Mouse (Mus musculus) thymus, postnatal 0 days (tissue): ENCODE measurements around the gene Ptprcap. TPM values are rescaled to one million over a fixed set of nuclear protein-coding genes. Genes with fewer than 3 reads are reported as not detected.

ENCODE experiments used
- DNase-seq: peaks from one replicate; pipeline ENCODE4 v3.0.0-alpha.2; 2015; ENCODE audit warnings: low spot score
- polyA plus RNA-seq: library from polyadenylated mRNA; unstranded; fragments of >200 nt; fragmentation: Nextera tagmentation; extraction: Ambion mirVana; gene quantifications from 2 replicates; pipeline ENCODE4 v1.2.1, GENCODE M21; 2015

Gene Ptprcap
- polyA plus RNA-seq, 1 experiment from 2014 or later: 929 TPM

DNA sequence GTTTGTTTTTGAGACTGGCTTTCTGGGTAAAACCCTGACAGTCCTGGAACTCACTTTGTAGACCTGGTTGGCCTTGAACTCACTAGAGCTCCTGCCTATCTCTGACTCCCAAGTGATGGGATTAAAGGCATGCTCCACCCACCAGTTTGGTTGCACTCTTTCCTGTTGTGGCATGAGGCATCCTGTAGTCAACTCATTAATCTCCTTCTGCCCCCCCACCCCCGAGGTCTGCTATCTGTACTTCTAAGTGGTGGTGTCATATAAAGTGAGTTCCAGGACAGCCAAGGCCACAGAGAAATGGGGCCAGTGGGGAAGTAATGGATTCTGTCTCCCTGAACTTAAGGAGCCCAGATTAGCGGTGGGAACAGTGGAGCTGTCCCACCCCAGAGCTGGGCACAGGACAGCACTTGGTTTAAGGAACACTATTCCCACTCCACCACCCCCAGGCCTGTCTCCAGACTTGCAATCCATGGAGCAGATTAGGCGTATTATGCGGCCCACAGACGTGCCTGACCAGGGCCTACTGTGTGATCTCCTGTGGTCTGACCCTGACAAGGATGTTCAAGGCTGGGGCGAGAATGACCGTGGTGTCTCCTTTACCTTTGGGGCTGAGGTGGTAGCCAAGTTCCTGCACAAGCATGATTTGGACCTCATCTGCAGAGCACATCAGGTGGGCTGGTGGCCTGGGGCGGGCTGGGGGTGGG is 40.8 kb downstream of the Ptprcap start:
- no peak for DNase-seq

DNA sequence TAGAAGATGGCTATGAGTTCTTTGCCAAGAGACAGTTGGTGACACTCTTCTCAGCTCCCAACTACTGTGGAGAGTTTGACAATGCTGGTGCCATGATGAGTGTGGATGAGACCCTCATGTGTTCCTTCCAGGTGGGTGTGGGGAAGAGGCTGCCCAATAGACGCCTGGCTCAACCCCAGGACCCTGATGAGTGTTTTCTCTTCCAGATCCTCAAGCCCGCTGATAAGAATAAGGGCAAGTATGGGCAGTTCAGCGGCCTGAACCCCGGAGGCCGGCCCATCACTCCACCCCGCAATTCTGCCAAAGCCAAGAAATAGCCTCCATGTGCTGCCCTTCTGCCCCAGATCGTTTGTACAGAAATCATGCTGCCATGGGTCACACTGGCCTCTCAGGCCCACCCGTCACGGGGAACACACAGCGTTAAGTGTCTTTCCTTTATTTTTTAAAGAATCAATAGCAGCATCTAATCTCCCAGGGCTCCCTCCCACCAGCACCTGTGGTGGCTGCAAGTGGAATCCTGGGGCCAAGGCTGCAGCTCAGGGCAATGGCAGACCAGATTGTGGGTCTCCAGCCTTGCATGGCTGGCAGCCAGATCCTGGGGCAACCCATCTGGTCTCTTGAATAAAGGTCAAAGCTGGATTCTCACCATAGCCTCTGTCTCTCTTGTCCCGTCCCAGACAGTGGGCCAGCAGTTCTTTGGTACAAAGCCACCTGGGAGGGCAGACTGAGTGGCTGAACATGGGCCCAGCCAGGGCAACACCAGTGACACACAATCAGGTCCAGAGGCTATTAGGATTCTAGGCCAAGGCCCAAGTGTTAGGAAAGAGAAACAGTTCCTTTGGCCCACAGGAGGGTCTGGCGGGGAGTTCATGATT is 41.6 kb downstream of the Ptprcap start:
- no peak for DNase-seq

DNA sequence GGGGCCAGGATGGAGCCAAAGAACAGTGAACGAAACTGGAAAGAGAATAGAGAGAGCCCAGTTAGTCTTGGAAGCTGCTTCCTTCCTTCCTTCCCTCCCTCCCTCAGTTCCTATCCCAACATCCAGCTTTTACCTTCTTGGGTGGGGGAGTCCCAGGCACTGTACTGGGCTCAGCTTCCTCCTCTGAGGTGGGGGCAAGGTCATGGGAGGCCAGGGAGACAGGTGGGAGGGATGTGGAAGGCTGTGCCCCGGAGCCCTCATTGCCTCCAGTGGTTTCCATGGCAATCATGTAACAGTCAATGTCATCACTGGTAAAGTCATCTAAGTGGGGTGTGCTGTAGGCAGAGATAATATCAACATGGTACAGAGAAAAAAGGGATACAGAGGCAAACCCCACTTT is 42.6 kb downstream of the Ptprcap start:
- no peak for DNase-seq

GRCm38 (mm10) chr19:4196548-4196947 is 43.1 kb downstream of the Ptprcap start:
- DNase-seq: no peak

GRCm38 (mm10) chr19:4197180-4197579 is 43.8 kb downstream of the Ptprcap start:
- no peak for DNase-seq

DNA sequence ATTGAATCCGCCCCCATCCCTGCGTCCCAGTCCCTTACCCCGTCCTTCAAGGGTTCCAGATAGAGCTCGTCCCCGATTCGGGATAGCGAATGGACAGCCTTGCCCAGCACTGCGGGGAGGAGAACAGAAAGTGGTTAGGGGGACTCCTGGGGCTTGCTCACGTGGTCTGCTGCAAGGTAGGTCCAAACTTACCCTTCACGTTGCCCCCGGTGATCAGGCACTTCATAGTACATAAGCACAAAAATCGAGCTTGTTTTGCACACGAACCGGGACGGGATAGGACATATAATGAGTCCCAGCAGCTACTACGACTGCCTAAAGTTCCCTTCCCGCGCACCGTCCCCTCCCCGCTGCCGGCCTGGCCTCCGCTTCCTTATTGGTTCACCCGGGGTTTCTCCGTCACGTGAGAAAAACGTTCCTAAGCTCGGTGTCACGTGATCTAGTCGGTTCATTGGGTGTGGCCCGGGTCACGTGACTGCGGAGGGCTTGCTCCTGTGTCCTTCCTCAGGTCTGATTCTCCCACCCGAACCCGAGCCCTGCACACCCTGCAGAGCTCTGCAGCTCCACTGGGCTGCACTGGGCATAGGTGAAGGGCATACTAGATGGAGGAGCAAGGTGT is 48.0 kb downstream of the Ptprcap start, which contains the start of gene Rad9a:
Gene Rad9a, minus strand, starts transcription at position 372 of the 619 bp plus-strand sequence.
- peak; percentile 96 for DNase-seq

GRCm38 (mm10) chr19:4202149-4202548 is 48.7 kb downstream of the Ptprcap start:
- no peak for DNase-seq

DNA sequence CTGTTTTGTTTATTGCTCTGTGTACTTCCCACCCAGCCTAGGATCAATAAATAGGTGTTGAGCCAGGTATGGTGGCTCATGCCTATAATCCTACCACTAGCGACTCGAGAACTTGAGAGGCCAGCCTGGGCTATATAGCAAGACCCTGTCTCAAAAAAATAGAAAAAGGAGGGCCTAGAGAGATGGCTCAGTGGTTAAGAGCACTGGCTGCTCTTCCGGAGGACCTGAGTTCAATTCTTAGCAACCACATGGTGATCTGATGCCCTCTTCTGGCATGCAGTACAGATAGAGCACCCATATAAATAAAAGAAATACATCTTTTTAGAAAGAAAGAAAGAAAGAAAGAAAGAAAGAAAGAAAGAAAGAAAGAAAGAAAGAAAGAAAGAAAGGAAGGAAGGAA is 49.7 kb downstream of the Ptprcap start:
- peak; percentile 39 for DNase-seq

GRCm38 (mm10) chr19:4203604-4204326 is 50.4 kb downstream of the Ptprcap start:
- peak; percentile 66 for DNase-seq

DNA sequence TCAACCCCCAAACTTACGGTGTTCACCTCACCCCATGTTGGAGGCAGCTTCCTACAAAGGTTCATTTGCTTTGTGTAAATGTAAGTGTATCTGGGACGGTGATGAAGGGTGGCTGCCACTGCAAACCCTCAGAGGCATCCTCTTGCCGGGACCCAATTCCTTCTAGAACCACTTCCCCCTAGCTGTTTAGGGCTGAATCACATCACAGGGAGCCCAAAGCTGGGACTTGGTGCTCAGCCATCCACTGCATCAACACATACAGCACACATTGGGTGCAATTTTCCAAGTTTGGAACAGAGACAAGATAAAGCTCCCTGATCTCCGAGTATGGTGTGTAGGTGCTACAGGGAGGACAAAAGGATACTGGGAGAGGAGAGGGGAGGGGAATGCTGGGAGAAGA is 51.5 kb downstream of the Ptprcap start:
- DNase-seq: no peak

Other genes starting within 250 kb of the Ptprcap start
- gene Tcirg1, start 246.5 kb upstream of the Ptprcap start, polyA plus RNA-seq: 48.7 and 50.1 TPM in 2 replicates
- 333 and 338 TPM in 2 replicates for gene Ndufs8, start 240.8 kb upstream of the Ptprcap start, polyA plus RNA-seq
- gene Aldh3b1, start 223.8 kb upstream of the Ptprcap start, polyA plus RNA-seq: 4.6 and 5.3 TPM in 2 replicates
- 32.2 and 34.2 TPM in 2 replicates for gene Unc93b1, start 218.4 kb upstream of the Ptprcap start, polyA plus RNA-seq
- gene Aldh3b3, start 195.0 kb upstream of the Ptprcap start, polyA plus RNA-seq: 0.07 TPM in 1 of 2 replicates, not detected in the other
- 1.5 and 1.6 TPM in 2 replicates for gene Aldh3b2, start 181.3 kb upstream of the Ptprcap start, polyA plus RNA-seq
- gene Acy3, start 167.0 kb upstream of the Ptprcap start, polyA plus RNA-seq: 4.3 and 5.9 TPM in 2 replicates
- 0.06 TPM in 1 of 2 replicates, not detected in the other for gene Tbx10, start 160.9 kb upstream of the Ptprcap start, polyA plus RNA-seq
- gene Nudt8, start 153.0 kb upstream of the Ptprcap start, polyA plus RNA-seq: 40.4 and 42.5 TPM in 2 replicates
- gene Gm49405, start 153.0 kb upstream of the Ptprcap start, polyA plus RNA-seq: 0.98 and 1.6 TPM in 2 replicates
- gene Doc2g, start 150.3 kb upstream of the Ptprcap start, polyA plus RNA-seq: 1.3 and 1.6 TPM in 2 replicates
- 191 and 194 TPM in 2 replicates for gene Ndufv1, start 140.8 kb upstream of the Ptprcap start, polyA plus RNA-seq
- gene Gstp1, start 115.6 kb upstream of the Ptprcap start, polyA plus RNA-seq: 609 and 681 TPM in 2 replicates
- gene Gstp2, start 107.6 kb upstream of the Ptprcap start, polyA plus RNA-seq: 4.5 and 6.1 TPM in 2 replicates
- 10.3 and 13.9 TPM in 2 replicates for gene Gstp3, start 94.0 kb upstream of the Ptprcap start, polyA plus RNA-seq
- 0.42 TPM in 1 of 2 replicates, not detected in the other for gene Cabp2, start 72.0 kb upstream of the Ptprcap start, polyA plus RNA-seq
- 179 and 208 TPM in 2 replicates for gene Cdk2ap2, start 56.4 kb upstream of the Ptprcap start, polyA plus RNA-seq
- gene Pitpnm1, start 53.6 kb upstream of the Ptprcap start, polyA plus RNA-seq: 37.1 and 45.6 TPM in 2 replicates
- 114 TPM in 2 replicates for gene Aip, start 27.7 kb upstream of the Ptprcap start, polyA plus RNA-seq
- gene Gpr152, start 13.8 kb upstream of the Ptprcap start, polyA plus RNA-seq: 0.03 TPM in 1 of 2 replicates, not detected in the other
- 0.48 and 0.58 TPM in 2 replicates for gene Cabp4, start 9.6 kb upstream of the Ptprcap start, polyA plus RNA-seq
- 184 and 207 TPM in 2 replicates for gene Coro1b, start 5.0 kb upstream of the Ptprcap start, polyA plus RNA-seq
- 36.4 and 41.8 TPM in 2 replicates for gene Rps6kb2, start 9.8 kb downstream of the Ptprcap start, polyA plus RNA-seq
- gene Carns1, start 21.9 kb downstream of the Ptprcap start, polyA plus RNA-seq: 6.8 and 10.4 TPM in 2 replicates
- 322 and 323 TPM in 2 replicates for gene Tbc1d10c, start 37.7 kb downstream of the Ptprcap start, polyA plus RNA-seq
- gene Ppp1ca, start 38.5 kb downstream of the Ptprcap start, polyA plus RNA-seq: 995 and 1,030 TPM in 2 replicates
- gene Rad9a, start 48.1 kb downstream of the Ptprcap start, polyA plus RNA-seq: 29.8 and 33.2 TPM in 2 replicates
- 2.1 and 2.5 TPM in 2 replicates for gene Clcf1, start 60.6 kb downstream of the Ptprcap start, polyA plus RNA-seq
- not detected in 2 replicates for gene AC109138.7, start 60.8 kb downstream of the Ptprcap start, polyA plus RNA-seq
- gene Pold4, start 78.3 kb downstream of the Ptprcap start, polyA plus RNA-seq: 41.2 and 44.3 TPM in 2 replicates
- gene Ssh3, start 115.6 kb downstream of the Ptprcap start, polyA plus RNA-seq: 9.4 and 10.1 TPM in 2 replicates
- gene Ankrd13d, start 129.5 kb downstream of the Ptprcap start, polyA plus RNA-seq: 9.8 and 12.2 TPM in 2 replicates
- 64.3 and 81.3 TPM in 2 replicates for gene Grk2, start 152.6 kb downstream of the Ptprcap start, polyA plus RNA-seq
- 26.0 and 27.6 TPM in 2 replicates for gene Kdm2a, start 244.7 kb downstream of the Ptprcap start, polyA plus RNA-seq